Mouse (Mus musculus) liver, postnatal 0 days (tissue): ENCODE results near the gene Cntn5. TPM values are rescaled to one million over a fixed set of nuclear protein-coding genes. Genes with fewer than 3 reads are reported as not detected.

ENCODE experiments used
- ATAC-seq: fragments of 200-750 bp; cut with Nextera tagmentation; 2 replicates; pipeline ENCODE4 v1.8.0; 2017; ENCODE audit warnings: mild to moderate bottlenecking, moderate library complexity
- DNase-seq: peaks from one replicate; pipeline ENCODE4 v3.0.0-alpha.2; 2016
- H3K27ac ChIP-seq: fragments of 300-500 bp; sonication (generic); 2 replicates; pipeline ENCODE4 v1.5.1; 2014; ENCODE audit warnings: antibody characterized with exemption, moderate library complexity, mild to moderate bottlenecking, low read depth
- H3K27me3 ChIP-seq: fragments of 300-500 bp; sonication (generic); 2 replicates; pipeline ENCODE4 v1.6.1; 2014; ENCODE audit warnings: low read length, control low read depth, mixed read lengths; ENCODE audit not compliant: insufficient read depth
- H3K36me3 ChIP-seq: fragments of 300-500 bp; sonication (generic); replicated peaks from 2 replicates; pipeline ENCODE4 v1.6.1; 2014; ENCODE audit warnings: mild to moderate bottlenecking, control low read depth, low read length, moderate library complexity, mixed read lengths; ENCODE audit not compliant: insufficient read depth
- H3K4me1 ChIP-seq: fragments of 300-500 bp; sonication (generic); 2 replicates; pipeline ENCODE4 v1.6.1; 2014; ENCODE audit warnings: antibody characterized with exemption, mild to moderate bottlenecking, control low read depth; ENCODE audit not compliant: insufficient read depth
- H3K4me2 ChIP-seq: fragments of 300-500 bp; sonication (generic); 2 replicates; pipeline ENCODE4 v1.6.1; 2014; ENCODE audit warnings: low read depth, mild to moderate bottlenecking, low read length, moderate library complexity, mixed read lengths
- H3K4me3 ChIP-seq: fragments of 300-500 bp; sonication (generic); 2 replicates; pipeline ENCODE4 v1.5.1; 2014; ENCODE audit warnings: low read depth, low read length
- H3K9ac ChIP-seq: fragments of 300-500 bp; sonication (generic); replicated peaks from 2 replicates; pipeline ENCODE4 v1.6.1; 2014; ENCODE audit warnings: mild to moderate bottlenecking, moderate library complexity
- H3K9me3 ChIP-seq: fragments of 300-500 bp; sonication (generic); 2 replicates; pipeline ENCODE4 v1.6.1; 2016; ENCODE audit warnings: mild to moderate bottlenecking, control low read depth, low read length, mixed read lengths
- CTCF ChIP-seq: sonication (generic); IDR thresholded peaks from 2 replicates; pipeline ENCODE4 v1.5.1; 2016; ENCODE audit warnings: antibody characterized with exemption, low read depth
- EP300 ChIP-seq: IDR thresholded peaks from 2 replicates; pipeline ENCODE4 v1.6.1; 2016; ENCODE audit warnings: antibody characterized with exemption, low read depth, mild to moderate bottlenecking
- WGBS: fragments of 180-500 bp; shearing (Covaris S2); extraction: QIAGEN DNeasy Blood & Tissue Kit; methylation state at CpG from one replicate; pipeline ENCODE4 v1.1.7; 2014; ENCODE audit not compliant: insufficient replicate concordance; 5-methylcytosine and 5-hydroxymethylcytosine counted together
- polyA plus RNA-seq: library from polyadenylated mRNA; unstranded; fragments of >200 nt; fragmentation: Nextera tagmentation; extraction: Ambion mirVana; gene quantifications from 2 replicates; pipeline ENCODE4 v1.2.1, GENCODE M21; 2015

The Cntn5 gene
- polyA plus RNA-seq, 1 experiment from 2014 or later = not detected

GRCm38 (mm10) chr9:10121350-10122057, 783.1 kb downstream of the Cntn5 start:
- Histone ChIP-seq H3K4me3 (no peak overlapping the region), H3K4me2 (no peak overlapping the region), H3K9me3 (no peaks in the 10 kb centered on the region), H3K27ac (no peak overlapping the region), H3K27me3 (no peaks in the 10 kb centered on the region), H3K36me3 (no peaks in the 10 kb centered on the region), H3K9ac (no peak overlapping the region), H3K4me1 (no peaks in the 10 kb centered on the region)
- no peak for DNase-seq
- TF ChIP-seq CTCF (no peak), EP300 (no peak)
- ATAC-seq = no peak
- 60% methylated on average over 1 of the region's 1 CpGs for WGBS

GRCm38 (mm10) chr9:10116581-10116980, 788.0 kb downstream of the Cntn5 start:
- no peak overlapping the region for H3K9ac ChIP-seq
- no peak overlapping the region for H3K4me2 ChIP-seq
- H3K9me3 ChIP-seq = no peaks in the 10 kb centered on the region
- DNase-seq (no peak), ATAC-seq (no peak)
- no peak overlapping the region for H3K4me3 ChIP-seq
- 61% methylated on average over 1 of the region's 1 CpGs for WGBS
- TF ChIP-seq CTCF (no peak), EP300 (no peak)
- H3K27me3 ChIP-seq = no peaks in the 10 kb centered on the region
- no peak overlapping the region for H3K27ac ChIP-seq
- no peaks in the 10 kb centered on the region for H3K36me3 ChIP-seq
- no peaks in the 10 kb centered on the region for H3K4me1 ChIP-seq

GRCm38 (mm10) chr9:10109156-10109555, 795.4 kb downstream of the Cntn5 start:
- no peaks in the 10 kb centered on the region for H3K9me3 ChIP-seq
- H3K27me3 ChIP-seq = no peaks in the 10 kb centered on the region
- 82% methylated on average over 1 of the region's 1 CpGs for WGBS
- DNase-seq (no peak), ATAC-seq (no peak)
- TF ChIP-seq CTCF = no peak
- TF ChIP-seq EP300 = no peak
- H3K4me3 ChIP-seq = no peak overlapping the region
- no peaks in the 10 kb centered on the region for H3K36me3 ChIP-seq
- H3K4me1 ChIP-seq = no peaks in the 10 kb centered on the region
- H3K9ac ChIP-seq = no peak overlapping the region
- no peak overlapping the region for H3K4me2 ChIP-seq
- H3K27ac ChIP-seq = no peak overlapping the region

- no peak for TF ChIP-seq CTCF
- no peak for TF ChIP-seq EP300
- H3K27ac ChIP-seq = no peak overlapping the region
- no peaks in the 10 kb centered on the region for H3K36me3 ChIP-seq
- H3K4me2 ChIP-seq = no peak overlapping the region
- DNase-seq (no peak), ATAC-seq (no peak)
- WGBS = 74% methylated on average over 4 of the region's 4 CpGs
- H3K4me1 ChIP-seq = no peaks in the 10 kb centered on the region
- no peaks in the 10 kb centered on the region for H3K27me3 ChIP-seq
- no peaks in the 10 kb centered on the region for H3K9me3 ChIP-seq
- H3K9ac ChIP-seq = no peak overlapping the region
- H3K4me3 ChIP-seq = no peak overlapping the region
Observed at GRCm38 (mm10) chr9:10107861-10108260, 796.7 kb downstream of the Cntn5 start.

GRCm38 (mm10) chr9:10101812-10102440, 802.6 kb downstream of the Cntn5 start:
- WGBS = 29% methylated on average over 5 of the region's 5 CpGs
- no peaks in the 10 kb centered on the region for H3K36me3 ChIP-seq

GRCm38 (mm10) chr9:10076282-10076681, 828.3 kb downstream of the Cntn5 start:
- H3K4me3 ChIP-seq = no peak overlapping the region
- H3K36me3 ChIP-seq = no peaks in the 10 kb centered on the region
- DNase-seq = no peak
- no peak overlapping the region for H3K9ac ChIP-seq
- no peak overlapping the region for H3K27ac ChIP-seq
- no peak overlapping the region for H3K4me2 ChIP-seq
- H3K27me3 ChIP-seq = no peaks in the 10 kb centered on the region
- no peak for TF ChIP-seq CTCF
- no peaks in the 10 kb centered on the region for H3K4me1 ChIP-seq
- no peak for ATAC-seq
- H3K9me3 ChIP-seq = no peaks in the 10 kb centered on the region

More at GRCm38 (mm10) chr9:10101812-10102440, 802.6 kb downstream of the Cntn5 start:
- DNase-seq = no peak
- no peaks in the 10 kb centered on the region for H3K9me3 ChIP-seq
- H3K4me2 ChIP-seq = no peak overlapping the region
- no peak overlapping the region for H3K4me3 ChIP-seq
- TF ChIP-seq EP300 (no peak), CTCF (no peak)
- no peak overlapping the region for H3K9ac ChIP-seq
- H3K27ac ChIP-seq = no peak overlapping the region
- H3K27me3 ChIP-seq = no peaks in the 10 kb centered on the region
- H3K4me1 ChIP-seq = no peaks in the 10 kb centered on the region
- ATAC-seq = no peak
